Mouse (Mus musculus): ENCODE results near the gene Cdh4. TPM values are rescaled to one million over a fixed set of nuclear protein-coding genes. Genes with fewer than 3 reads are reported as not detected.

Gene Cdh4
- total RNA-seq, 1 experiment: 1.9 TPM

DNA sequence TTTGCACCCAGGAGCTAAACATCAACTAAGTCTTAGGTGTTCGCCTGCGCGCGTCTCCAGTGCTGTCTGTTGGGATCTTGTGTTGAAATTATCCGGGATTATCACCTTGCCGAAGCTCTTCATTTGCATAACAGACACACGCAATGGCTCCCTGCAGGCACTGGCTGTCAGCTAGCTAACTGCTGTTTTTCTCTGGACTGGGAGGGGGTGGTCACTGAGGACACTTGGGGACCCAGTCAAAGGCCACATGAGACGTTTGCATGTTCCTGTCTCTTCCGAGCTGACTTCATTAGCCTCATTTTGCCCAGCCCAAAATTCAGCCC is 325.3 kb downstream of the Cdh4 start:
- H3K9me3 ChIP-seq (ENCODE audit: control insufficient read depth, insufficient read depth, low read depth, low read length): no peaks in the 10 kb centered on the region
- no peak for DNase-seq (ENCODE audit: low read depth, low spot score)
- peaks cover 5 to 24% of the 10 kb centered on the region in 2 experiments for H3K4me1 ChIP-seq (ENCODE audit: control insufficient read depth in 2 of 2, insufficient read depth in 2 of 2, low read length in 2 of 2, poor library complexity in 1 of 2)
- H3K27ac ChIP-seq (ENCODE audit: insufficient read depth, low read depth, low read length, poor library complexity, severe bottlenecking): no peak overlapping the region
- H3K4me3 ChIP-seq (ENCODE audit: insufficient read depth in 1 of 2, low read depth in 1 of 2, low read length in 2 of 2, poor library complexity in 1 of 2, severe bottlenecking in 1 of 2): no peak overlapping the region
- TF ChIP-seq ZNF384 (IDR thresholded peaks at IDR 0.05; ENCODE audit: low read depth, low read length) (no peak), MAFK (IDR thresholded peaks at IDR 0.05; ENCODE audit: insufficient read depth, low read depth, low read length) (no peak), HCFC1 (IDR thresholded peaks at IDR 0.05; ENCODE audit: borderline replicate concordance, insufficient read depth, low read length) (no peak), ZC3H11A (IDR thresholded peaks at IDR 0.05; ENCODE audit: borderline replicate concordance, low read depth, low read length) (no peak), CHD2 (IDR thresholded peaks at IDR 0.05; ENCODE audit: low read depth, low read length) (no peak)
- in situ Hi-C loops (cut with MboI; ENCODE audit: low sequenced_read_pairs in 2 of 2, unreplicated experiment in 2 of 2): no loop called here
- no peak overlapping the region for H3K9ac ChIP-seq (ENCODE audit: insufficient read depth, low read depth, low read length, poor library complexity, severe bottlenecking)
- no peaks in the 10 kb centered on the region for H3K36me3 ChIP-seq (ENCODE audit: control insufficient read depth, insufficient read depth, low read length, poor library complexity, severe bottlenecking)

DNA sequence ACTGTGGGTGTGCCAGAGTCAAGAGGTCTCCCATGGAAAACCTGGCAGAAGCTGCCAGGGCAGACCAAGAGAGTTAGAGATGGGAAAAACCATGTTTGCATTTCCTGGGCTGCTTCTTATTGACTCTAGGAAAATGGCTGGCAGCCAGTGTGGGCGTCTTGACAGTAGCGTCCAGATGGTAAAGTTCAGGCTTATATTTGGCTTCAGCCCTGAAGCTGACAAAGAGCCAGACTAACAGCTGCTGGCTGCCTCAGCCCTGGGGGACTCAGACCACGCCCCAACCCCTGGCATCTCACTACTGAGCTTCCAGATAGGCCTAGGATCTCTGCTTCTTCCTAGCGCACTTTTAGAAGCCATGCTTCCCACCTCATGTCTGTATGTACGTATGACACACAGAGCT is 326.9 kb downstream of the Cdh4 start:
- Histone ChIP-seq H3K9me3 (ENCODE audit: control insufficient read depth, insufficient read depth, low read depth, low read length) (no peaks in the 10 kb centered on the region), H3K4me3 (ENCODE audit: insufficient read depth in 1 of 2, low read depth in 1 of 2, low read length in 2 of 2, poor library complexity in 1 of 2, severe bottlenecking in 1 of 2) (no peak overlapping the region), H3K27ac (ENCODE audit: insufficient read depth, low read depth, low read length, poor library complexity, severe bottlenecking) (no peak overlapping the region), H3K9ac (ENCODE audit: insufficient read depth, low read depth, low read length, poor library complexity, severe bottlenecking) (no peak overlapping the region), H3K4me1 (ENCODE audit: control insufficient read depth in 2 of 2, insufficient read depth in 2 of 2, low read length in 2 of 2, poor library complexity in 1 of 2) (peaks cover 5 to 25% of the 10 kb centered on the region in 2 experiments), H3K36me3 (ENCODE audit: control insufficient read depth, insufficient read depth, low read length, poor library complexity, severe bottlenecking) (no peaks in the 10 kb centered on the region)
- TF ChIP-seq ZC3H11A (IDR thresholded peaks at IDR 0.05; ENCODE audit: borderline replicate concordance, low read depth, low read length) (no peak), CHD2 (IDR thresholded peaks at IDR 0.05; ENCODE audit: low read depth, low read length) (no peak), MAFK (IDR thresholded peaks at IDR 0.05; ENCODE audit: insufficient read depth, low read depth, low read length) (no peak), HCFC1 (IDR thresholded peaks at IDR 0.05; ENCODE audit: borderline replicate concordance, insufficient read depth, low read length) (no peak), ZNF384 (IDR thresholded peaks at IDR 0.05; ENCODE audit: low read depth, low read length) (no peak)
- DNase-seq (ENCODE audit: low read depth, low spot score): no peak
- in situ Hi-C loops (cut with MboI; ENCODE audit: low sequenced_read_pairs in 2 of 2, unreplicated experiment in 2 of 2): no loop called here

DNA sequence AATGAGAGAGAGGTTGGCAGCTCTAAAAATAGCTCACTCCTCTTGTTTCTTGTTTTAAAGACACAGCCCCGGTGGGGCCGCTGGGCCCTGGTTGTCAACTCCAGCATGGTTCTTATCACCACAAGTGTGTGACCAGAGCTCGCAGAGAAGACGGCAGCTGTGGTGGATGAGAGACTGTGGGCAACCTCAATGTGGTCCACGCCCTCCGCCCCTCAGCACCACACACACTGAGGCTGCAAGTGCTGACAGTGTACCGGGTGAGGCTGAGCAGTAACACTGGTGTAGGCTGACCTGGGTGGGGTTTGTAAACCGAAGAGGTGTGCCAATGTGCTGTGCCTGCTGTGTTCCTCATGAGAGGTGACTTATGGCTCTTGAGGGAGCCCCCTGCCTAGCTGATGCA is 327.7 kb downstream of the Cdh4 start:
- H3K36me3 ChIP-seq (ENCODE audit: control insufficient read depth, insufficient read depth, low read length, poor library complexity, severe bottlenecking): no peaks in the 10 kb centered on the region
- H3K4me1 ChIP-seq (ENCODE audit: control insufficient read depth in 2 of 2, insufficient read depth in 2 of 2, low read length in 2 of 2, poor library complexity in 1 of 2): peaks cover 7 to 29% of the 10 kb centered on the region in 2 experiments
- no peak overlapping the region for H3K4me3 ChIP-seq (ENCODE audit: insufficient read depth in 1 of 2, low read depth in 1 of 2, low read length in 2 of 2, poor library complexity in 1 of 2, severe bottlenecking in 1 of 2)
- no peaks in the 10 kb centered on the region for H3K9me3 ChIP-seq (ENCODE audit: control insufficient read depth, insufficient read depth, low read depth, low read length)
- TF ChIP-seq MAFK (IDR thresholded peaks at IDR 0.05; ENCODE audit: insufficient read depth, low read depth, low read length): no peak
- TF ChIP-seq ZNF384 (IDR thresholded peaks at IDR 0.05; ENCODE audit: low read depth, low read length): no peak
- TF ChIP-seq ZC3H11A (IDR thresholded peaks at IDR 0.05; ENCODE audit: borderline replicate concordance, low read depth, low read length): no peak
- TF ChIP-seq CHD2 (IDR thresholded peaks at IDR 0.05; ENCODE audit: low read depth, low read length): no peak
- no peak for TF ChIP-seq HCFC1 (IDR thresholded peaks at IDR 0.05; ENCODE audit: borderline replicate concordance, insufficient read depth, low read length)
- in situ Hi-C loops (cut with MboI; ENCODE audit: low sequenced_read_pairs in 2 of 2, unreplicated experiment in 2 of 2): no loop called here
- no peak overlapping the region for H3K27ac ChIP-seq (ENCODE audit: insufficient read depth, low read depth, low read length, poor library complexity, severe bottlenecking)
- DNase-seq (ENCODE audit: low read depth, low spot score): no peak
- H3K9ac ChIP-seq (ENCODE audit: insufficient read depth, low read depth, low read length, poor library complexity, severe bottlenecking): no peak overlapping the region

- in situ Hi-C loops (cut with MboI; ENCODE audit: low sequenced_read_pairs in 2 of 2, unreplicated experiment in 2 of 2): no loop called here
- H3K36me3 ChIP-seq (ENCODE audit: control insufficient read depth, insufficient read depth, low read length, poor library complexity, severe bottlenecking): no peaks in the 10 kb centered on the region
- no peak overlapping the region for H3K27ac ChIP-seq (ENCODE audit: insufficient read depth, low read depth, low read length, poor library complexity, severe bottlenecking)
- no peak for TF ChIP-seq ZNF384 (IDR thresholded peaks at IDR 0.05; ENCODE audit: low read depth, low read length)
- TF ChIP-seq MAFK (IDR thresholded peaks at IDR 0.05; ENCODE audit: insufficient read depth, low read depth, low read length): no peak
- TF ChIP-seq CHD2 (IDR thresholded peaks at IDR 0.05; ENCODE audit: low read depth, low read length): no peak
- DNase-seq (ENCODE audit: low read depth, low spot score): no peak
- no peak overlapping the region for H3K9ac ChIP-seq (ENCODE audit: insufficient read depth, low read depth, low read length, poor library complexity, severe bottlenecking)
- no peaks in the 10 kb centered on the region for H3K9me3 ChIP-seq (ENCODE audit: control insufficient read depth, insufficient read depth, low read depth, low read length)
- peaks cover 2 to 15% of the 10 kb centered on the region in 2 experiments; a peak in 3 of 4 replicates for H3K4me1 ChIP-seq (ENCODE audit: control insufficient read depth in 2 of 2, insufficient read depth in 2 of 2, low read length in 2 of 2, poor library complexity in 1 of 2)
- no peak overlapping the region; a peak in 1 of 4 replicates for H3K4me3 ChIP-seq (ENCODE audit: insufficient read depth in 1 of 2, low read depth in 1 of 2, low read length in 2 of 2, poor library complexity in 1 of 2, severe bottlenecking in 1 of 2)
These were observed 332.3 kb downstream of the Cdh4 start for GRCm38 (mm10) chr2:179774440-179775110.
